Mouse (Mus musculus): ENCODE measurements around the gene Gm34653. TPM values are rescaled to one million over a fixed set of nuclear protein-coding genes. Genes with fewer than 3 reads are reported as not detected.
"Not testable (repeated sequence)": the region's sequence is repeated elsewhere in the genome, so short reads cannot be mapped to it uniquely, and the experiment has no call there.

Gm34653 gene
- polyA plus RNA-seq, 1 experiment from 2014 or later = not detected

GRCm38 (mm10) chr2:34825827-34826459 lies 6.9 kb upstream of the Gm34653 start, which contains the start of gene Fbxw2:
Fbxw2 (minus strand) TSS chr2:34826311.
- ATAC-seq (ENCODE audit: insufficient number of reproducible peaks, insufficient read depth, low FRiP score, low read depth) = peak; percentile 94
- Histone ChIP-seq H3K4me2 (ENCODE audit: low read length) (peak within 1 kb of the TSS; percentile 93), H3K27me3 (ENCODE audit: control insufficient read depth, insufficient read depth, low read length) (no peaks in the 10 kb centered on the region), H3K9me3 (ENCODE audit: control insufficient read depth, low read length) (0 out of 2 replicates have a peak, but pooled peaks cover 4% of the 10 kb centered on the region), H3K4me3 (ENCODE audit: control insufficient read depth in 1 of 2, insufficient read depth in 1 of 2, low read depth in 1 of 2, low read length in 2 of 2) (peak within 1 kb of the TSS; percentile 95 to 96), H3K9ac (ENCODE audit: low read length) (peak within 1 kb of the TSS; percentile 97), H3K4me1 (ENCODE audit: control insufficient read depth in 2 of 2, insufficient read depth in 2 of 2, low read length in 2 of 2) (peaks cover 5 to 19% of the 10 kb centered on the region in 2 experiments), H3K27ac (replicated peaks in 1 of 2; ENCODE audit: control insufficient read depth in 1 of 2, insufficient read depth in 1 of 2, low read depth in 2 of 2, low read length in 2 of 2) (peak within 1 kb of the TSS; percentile 75 to 89), H3K36me3 (ENCODE audit: control insufficient read depth, insufficient read depth, low read length) (peaks cover 15% of the 10 kb centered on the region)
- WGBS = under 1% methylated on average over 54 of the region's 57 CpGs

GRCm38 (mm10) chr2:34826460-34827231 lies 6.2 kb upstream of the Gm34653 start:
- peak overlapping the region; percentile 95 to 96 for H3K4me3 ChIP-seq (ENCODE audit: control insufficient read depth in 1 of 2, insufficient read depth in 1 of 2, low read depth in 1 of 2, low read length in 2 of 2)
- WGBS = 34% methylated on average over 20 of the region's 21 CpGs
- peak overlapping the region; percentile 40 to 89; a peak in 3 of 4 replicates for H3K27ac ChIP-seq (replicated peaks in 1 of 2; ENCODE audit: control insufficient read depth in 1 of 2, insufficient read depth in 1 of 2, low read depth in 2 of 2, low read length in 2 of 2)
- peaks cover 5 to 19% of the 10 kb centered on the region in 2 experiments for H3K4me1 ChIP-seq (ENCODE audit: control insufficient read depth in 2 of 2, insufficient read depth in 2 of 2, low read length in 2 of 2)
- H3K9ac ChIP-seq (ENCODE audit: low read length) = peak overlapping the region; percentile 97
- 0 out of 2 replicates have a peak, but pooled peaks cover 4% of the 10 kb centered on the region for H3K9me3 ChIP-seq (ENCODE audit: control insufficient read depth, low read length)
- peaks cover 10% of the 10 kb centered on the region for H3K36me3 ChIP-seq (ENCODE audit: control insufficient read depth, insufficient read depth, low read length)
- no peaks in the 10 kb centered on the region for H3K27me3 ChIP-seq (ENCODE audit: control insufficient read depth, insufficient read depth, low read length)
- ATAC-seq (ENCODE audit: insufficient number of reproducible peaks, insufficient read depth, low FRiP score, low read depth) = no peak
- H3K4me2 ChIP-seq (ENCODE audit: low read length) = peak overlapping the region; percentile 93

- no peak for ATAC-seq (ENCODE audit: insufficient number of reproducible peaks, insufficient read depth, low FRiP score, low read depth)
- Histone ChIP-seq H3K4me1 (ENCODE audit: control insufficient read depth in 2 of 2, insufficient read depth in 2 of 2, low read length in 2 of 2) (peaks cover 5 to 19% of the 10 kb centered on the region in 2 experiments), H3K27me3 (ENCODE audit: control insufficient read depth, insufficient read depth, low read length) (no peaks in the 10 kb centered on the region), H3K27ac (replicated peaks in 1 of 2; ENCODE audit: control insufficient read depth in 1 of 2, insufficient read depth in 1 of 2, low read depth in 2 of 2, low read length in 2 of 2) (no peak overlapping the region), H3K4me2 (ENCODE audit: low read length) (no peak overlapping the region), H3K9me3 (ENCODE audit: control insufficient read depth, low read length) (0 out of 2 replicates have a peak, but pooled peaks cover 4% of the 10 kb centered on the region), H3K9ac (ENCODE audit: low read length) (no peak overlapping the region), H3K36me3 (ENCODE audit: control insufficient read depth, insufficient read depth, low read length) (peaks cover 1% of the 10 kb centered on the region; the same call in 1 of the 2 replicates), H3K4me3 (ENCODE audit: control insufficient read depth in 1 of 2, insufficient read depth in 1 of 2, low read depth in 1 of 2, low read length in 2 of 2) (no peak overlapping the region)
- 86% methylated on average over 4 of the region's 4 CpGs for WGBS
Observed at GRCm38 (mm10) chr2:34827591-34827990, 5.2 kb upstream of the Gm34653 start.

- H3K4me1 ChIP-seq (ENCODE audit: control insufficient read depth in 2 of 2, insufficient read depth in 2 of 2, low read length in 2 of 2) = peaks cover 5 to 19% of the 10 kb centered on the region in 2 experiments
- WGBS = 70% methylated on average over 1 of the region's 1 CpGs
- ATAC-seq (ENCODE audit: insufficient number of reproducible peaks, insufficient read depth, low FRiP score, low read depth) = no peak
- no peak overlapping the region for H3K4me2 ChIP-seq (ENCODE audit: low read length)
- no peaks in the 10 kb centered on the region for H3K36me3 ChIP-seq (ENCODE audit: control insufficient read depth, insufficient read depth, low read length)
- H3K9me3 ChIP-seq (ENCODE audit: control insufficient read depth, low read length) = 0 out of 2 replicates have a peak, but pooled peaks cover 4% of the 10 kb centered on the region
- no peak overlapping the region for H3K27ac ChIP-seq (replicated peaks in 1 of 2; ENCODE audit: control insufficient read depth in 1 of 2, insufficient read depth in 1 of 2, low read depth in 2 of 2, low read length in 2 of 2)
- no peaks in the 10 kb centered on the region for H3K27me3 ChIP-seq (ENCODE audit: control insufficient read depth, insufficient read depth, low read length)
- no peak overlapping the region for H3K4me3 ChIP-seq (ENCODE audit: control insufficient read depth in 1 of 2, insufficient read depth in 1 of 2, low read depth in 1 of 2, low read length in 2 of 2)
- no peak overlapping the region for H3K9ac ChIP-seq (ENCODE audit: low read length)
Observed at GRCm38 (mm10) chr2:34828026-34828425, 4.8 kb upstream of the Gm34653 start.

GRCm38 (mm10) chr2:34830066-34830465 lies 2.7 kb upstream of the Gm34653 start:
- H3K9ac ChIP-seq (ENCODE audit: low read length); H3K9me3 ChIP-seq (ENCODE audit: control insufficient read depth, low read length); H3K36me3 ChIP-seq (ENCODE audit: control insufficient read depth, insufficient read depth, low read length); H3K4me3 ChIP-seq (ENCODE audit: control insufficient read depth in 1 of 2, insufficient read depth in 1 of 2, low read depth in 1 of 2, low read length in 2 of 2); H3K4me2 ChIP-seq (ENCODE audit: low read length); H3K27ac ChIP-seq (replicated peaks in 1 of 2; ENCODE audit: control insufficient read depth in 1 of 2, insufficient read depth in 1 of 2, low read depth in 2 of 2, low read length in 2 of 2); H3K27me3 ChIP-seq (ENCODE audit: control insufficient read depth, insufficient read depth, low read length); ATAC-seq (ENCODE audit: insufficient number of reproducible peaks, insufficient read depth, low FRiP score, low read depth): not testable (repeated sequence)
- H3K4me1 ChIP-seq (ENCODE audit: control insufficient read depth in 2 of 2, insufficient read depth in 2 of 2, low read length in 2 of 2) = peaks cover 5 to 12% of the 10 kb centered on the region in 2 experiments
- 91% methylated on average over 16 of the region's 17 CpGs for WGBS

GRCm38 (mm10) chr2:34833624-34834023 lies 817 bp downstream of the Gm34653 start:
- Histone ChIP-seq H3K4me3 (ENCODE audit: control insufficient read depth in 1 of 2, insufficient read depth in 1 of 2, low read depth in 1 of 2, low read length in 2 of 2) (no peak overlapping the region), H3K27me3 (ENCODE audit: control insufficient read depth, insufficient read depth, low read length) (no peaks in the 10 kb centered on the region; the same call in 1 of the 2 replicates), H3K9ac (ENCODE audit: low read length) (no peak overlapping the region), H3K4me2 (ENCODE audit: low read length) (no peak overlapping the region), H3K27ac (replicated peaks in 1 of 2; ENCODE audit: control insufficient read depth in 1 of 2, insufficient read depth in 1 of 2, low read depth in 2 of 2, low read length in 2 of 2) (no peak overlapping the region), H3K4me1 (ENCODE audit: control insufficient read depth in 2 of 2, insufficient read depth in 2 of 2, low read length in 2 of 2) (no peaks in the 10 kb centered on the region), H3K36me3 (ENCODE audit: control insufficient read depth, insufficient read depth, low read length) (no peaks in the 10 kb centered on the region), H3K9me3 (ENCODE audit: control insufficient read depth, low read length) (0 out of 2 replicates have a peak, but pooled peaks cover 4% of the 10 kb centered on the region)
- WGBS = 86% methylated on average over 17 of the region's 17 CpGs
- ATAC-seq (ENCODE audit: insufficient number of reproducible peaks, insufficient read depth, low FRiP score, low read depth) = no peak

- no peak overlapping the region for H3K9ac ChIP-seq (ENCODE audit: low read length)
Observed at GRCm38 (mm10) chr2:34835669-34836068, 2.9 kb downstream of the Gm34653 start.

More at GRCm38 (mm10) chr2:34835669-34836068, 2.9 kb downstream of the Gm34653 start:
- H3K4me2 ChIP-seq (ENCODE audit: low read length) = no peak overlapping the region
- WGBS = 72% methylated on average over 3 of the region's 3 CpGs
- H3K4me3 ChIP-seq (ENCODE audit: control insufficient read depth in 1 of 2, insufficient read depth in 1 of 2, low read depth in 1 of 2, low read length in 2 of 2) = no peak overlapping the region
- H3K27me3 ChIP-seq (ENCODE audit: control insufficient read depth, insufficient read depth, low read length) = no peaks in the 10 kb centered on the region; the same call in 1 of the 2 replicates
- no peaks in the 10 kb centered on the region for H3K9me3 ChIP-seq (ENCODE audit: control insufficient read depth, low read length)
- no peaks in the 10 kb centered on the region for H3K4me1 ChIP-seq (ENCODE audit: control insufficient read depth in 2 of 2, insufficient read depth in 2 of 2, low read length in 2 of 2)
- no peak overlapping the region for H3K27ac ChIP-seq (replicated peaks in 1 of 2; ENCODE audit: control insufficient read depth in 1 of 2, insufficient read depth in 1 of 2, low read depth in 2 of 2, low read length in 2 of 2)
- ATAC-seq (ENCODE audit: insufficient number of reproducible peaks, insufficient read depth, low FRiP score, low read depth) = no peak
- no peaks in the 10 kb centered on the region for H3K36me3 ChIP-seq (ENCODE audit: control insufficient read depth, insufficient read depth, low read length)
